In genomic region chr9:75593481-75593880, GRCm38 (mm10) we compare ENCODE assay signal across 13 mouse cellular contexts. TPM values are rescaled to one million over a fixed set of nuclear protein-coding genes. Genes with fewer than 3 reads are reported as not detected.
DNase-seq lines count a peak whose midpoint lies in the region; ATAC-seq and TF ChIP-seq lines count a peak whose summit lies in the region.
"Had no signal": no experiment of that assay in that cellular context is flagged by ENCODE, and none has a peak within 500 bp of the region (broad histone marks: within the 10 kb centered on the region; RNA-seq: fewer than 3 reads in every experiment).

No protein-coding gene starts in this region.

- 52% methylated on average over 5 of the region's 5 CpGs for WGBS in kidney, postnatal 0 days
- WGBS in hindbrain, embryonic 14.5 days = 72% methylated on average over 5 of the region's 5 CpGs
- WGBS in liver, embryonic 12.5 days (ENCODE audit: insufficient replicate concordance) = 66% methylated on average over 5 of the region's 5 CpGs

- H3K4me3 ChIP-seq in kidney, postnatal 0 days (replicated peaks; ENCODE audit: low read depth, low read length) = no peak overlapping the region
- H3K4me3 ChIP-seq in hindbrain, embryonic 14.5 days (replicated peaks; ENCODE audit: low read length) = no peak overlapping the region
- no peak overlapping the region for H3K4me3 ChIP-seq in liver, embryonic 12.5 days
- no peak overlapping the region for H3K4me3 ChIP-seq in gastrocnemius, adult 2 months
- H3K4me3 ChIP-seq: embryonic facial prominence, embryonic 13.5 days; lung, embryonic 15.5 days had no signal

- H3K9me3 ChIP-seq in kidney, postnatal 0 days (replicated peaks; ENCODE audit: low read length) = no peaks in the 10 kb centered on the region
- H3K9me3 ChIP-seq in hindbrain, embryonic 14.5 days (ENCODE audit: control insufficient read depth, low read length) = no peaks in the 10 kb centered on the region
- H3K9me3 ChIP-seq in liver, embryonic 12.5 days (replicated peaks) = no peaks in the 10 kb centered on the region
- H3K9me3 ChIP-seq: embryonic facial prominence, embryonic 13.5 days; lung, embryonic 15.5 days had no signal

- intact Hi-C loops in gastrocnemius, adult 2 months (cut with DNase I) = no loop called here

- H3K27ac ChIP-seq in kidney, postnatal 0 days = no peak overlapping the region
- 0 out of 2 replicates have a peak overlapping the region, but pooled peaks have one; percentile 9 for H3K27ac ChIP-seq in hindbrain, embryonic 14.5 days
- no peak overlapping the region for H3K27ac ChIP-seq in liver, embryonic 12.5 days
- H3K27ac ChIP-seq in gastrocnemius, adult 2 months = no peak overlapping the region
- H3K27ac ChIP-seq: embryonic facial prominence, embryonic 13.5 days; lung, embryonic 15.5 days had no signal

- no peak for TF ChIP-seq CTCF in kidney, postnatal 0 days (IDR thresholded peaks at IDR 0.05; ENCODE audit: low read depth)
- TF ChIP-seq CTCF in gastrocnemius, adult 2 months (IDR thresholded peaks at IDR 0.05) = no peak

- ATAC-seq in kidney, postnatal 0 days (replicated peaks; ENCODE audit: low FRiP score, low read depth) = peak; percentile 36; the same call in 1 of the 2 replicates
- ATAC-seq in hindbrain, embryonic 14.5 days (ENCODE audit: low FRiP score) = peak; percentile 44; the same call in 1 of the 2 replicates
- no peak for ATAC-seq in liver, embryonic 12.5 days

- no peak for DNase-seq in kidney, postnatal 0 days (ENCODE audit: low spot score)
- DNase-seq in kidney, adult 9 months = no peak
- DNase-seq in right cerebral cortex, postnatal 10 days (ENCODE audit: low spot score in 2 of 2) = peak; percentile 33 to 61
- no peak for DNase-seq in right cerebral cortex, postnatal 36 days (ENCODE audit: low spot score in 2 of 2)
- DNase-seq in hindbrain, embryonic 14.5 days (ENCODE audit: low spot score) = no peak
- no peak for DNase-seq in gastrocnemius, adult 2 months
- DNase-seq: cerebellum, adult 9-10 months; kidney, postnatal 4 days had no signal

- no peaks in the 10 kb centered on the region for H3K4me1 ChIP-seq in kidney, postnatal 0 days (replicated peaks; ENCODE audit: insufficient read depth, low read length)
- H3K4me1 ChIP-seq in hindbrain, embryonic 14.5 days (replicated peaks; ENCODE audit: control insufficient read depth, insufficient read depth, low read length) = no peaks in the 10 kb centered on the region
- H3K4me1 ChIP-seq in liver, embryonic 12.5 days = no peaks in the 10 kb centered on the region
- H3K4me1 ChIP-seq: embryonic facial prominence, embryonic 13.5 days; lung, embryonic 15.5 days had no signal

- no peak overlapping the region for H3K9ac ChIP-seq in kidney, postnatal 0 days (ENCODE audit: low read depth, low read length)
- H3K9ac ChIP-seq in hindbrain, embryonic 14.5 days = no peak overlapping the region
- H3K9ac ChIP-seq in liver, embryonic 12.5 days = no peak overlapping the region
- H3K9ac ChIP-seq: embryonic facial prominence, embryonic 13.5 days; lung, embryonic 15.5 days had no signal

- H3K4me2 ChIP-seq in kidney, postnatal 0 days (ENCODE audit: low read length) = no peak overlapping the region
- no peak overlapping the region for H3K4me2 ChIP-seq in hindbrain, embryonic 14.5 days (replicated peaks)
- no peak overlapping the region for H3K4me2 ChIP-seq in liver, embryonic 12.5 days
- H3K4me2 ChIP-seq: embryonic facial prominence, embryonic 13.5 days; lung, embryonic 15.5 days had no signal

- H3K27me3 ChIP-seq in kidney, postnatal 0 days (ENCODE audit: insufficient read depth, low read length) = no peaks in the 10 kb centered on the region
- no peaks in the 10 kb centered on the region for H3K27me3 ChIP-seq in hindbrain, embryonic 14.5 days (ENCODE audit: control insufficient read depth, insufficient read depth, low read length)
- no peaks in the 10 kb centered on the region for H3K27me3 ChIP-seq in liver, embryonic 12.5 days (replicated peaks)
- H3K27me3 ChIP-seq: embryonic facial prominence, embryonic 13.5 days; lung, embryonic 15.5 days had no signal

- H3K36me3 ChIP-seq in kidney, postnatal 0 days (ENCODE audit: insufficient read depth, low read length) = 0 out of 2 replicates have a peak, but pooled peaks cover 2% of the 10 kb centered on the region
- H3K36me3 ChIP-seq in hindbrain, embryonic 14.5 days (replicated peaks; ENCODE audit: control insufficient read depth, insufficient read depth) = peaks cover 77% of the 10 kb centered on the region
- H3K36me3 ChIP-seq in liver, embryonic 12.5 days = no peaks in the 10 kb centered on the region
- H3K36me3 ChIP-seq: lung, embryonic 15.5 days had no signal

RNA-seq across cellular contexts. Expression of gene Tmod2, which starts 17.6 kb away (rescaled TPM):
- 12.4 and 15.6 TPM in 2 replicates for polyA plus RNA-seq in kidney, postnatal 0 days (2015; fragmentation: Nextera tagmentation; extraction: Ambion mirVana)
- polyA plus RNA-seq in hindbrain, embryonic 14.5 days (2014; fragmentation: Nextera tagmentation; extraction: Ambion mirVana) = 248 and 272 TPM in 2 replicates
- 0.69 and 1.0 TPM in 2 replicates for polyA plus RNA-seq in liver, embryonic 12.5 days (2016; fragmentation: Nextera tagmentation; extraction: Ambion mirVana)
- 1 to 10 TPM; 5.4 to 5.6 TPM for total RNA-seq in gastrocnemius, adult 2 months (2021)
- total RNA-seq: hematopoietic stem cell, adult 5-6 weeks; megakaryocyte-erythroid progenitor cell, adult 5-6 weeks had no signal

RNA-seq across cellular contexts. Expression of gene Lysmd2, which starts 32.1 kb away (rescaled TPM):
- 31.4 and 34.7 TPM in 2 replicates for polyA plus RNA-seq in kidney, postnatal 0 days (2015; fragmentation: Nextera tagmentation; extraction: Ambion mirVana)
- 38.1 and 41.3 TPM in 2 replicates for polyA plus RNA-seq in hindbrain, embryonic 14.5 days (2014; fragmentation: Nextera tagmentation; extraction: Ambion mirVana)
- polyA plus RNA-seq in liver, embryonic 12.5 days (2016; fragmentation: Nextera tagmentation; extraction: Ambion mirVana) = 6.0 and 6.4 TPM in 2 replicates
- total RNA-seq in gastrocnemius, adult 2 months (2021) = 1 to 10 TPM; 4.0 to 4.7 TPM

RNA-seq across cellular contexts. Expression of gene Tmod3, which starts 34.0 kb away (rescaled TPM):
- 120 and 131 TPM in 2 replicates for polyA plus RNA-seq in kidney, postnatal 0 days (2015; fragmentation: Nextera tagmentation; extraction: Ambion mirVana)
- polyA plus RNA-seq in hindbrain, embryonic 14.5 days (2014; fragmentation: Nextera tagmentation; extraction: Ambion mirVana) = 66.2 and 75.2 TPM in 2 replicates
- polyA plus RNA-seq in liver, embryonic 12.5 days (2016; fragmentation: Nextera tagmentation; extraction: Ambion mirVana) = 37.6 and 39.0 TPM in 2 replicates
- total RNA-seq in gastrocnemius, adult 2 months (2021) = 10 to 100 TPM; 15.0 to 23.0 TPM

Comparison
In these comparisons a context has a peak if more than half of its experiments do, and no peak if none do; other contexts are left out.
1. DNase-seq: peak in right cerebral cortex, postnatal 10 days (2 of 2); none in kidney, postnatal 0 days (single experiment), kidney, adult 9 months (single experiment), right cerebral cortex, postnatal 36 days (0 of 2), hindbrain, embryonic 14.5 days (single experiment) and gastrocnemius, adult 2 months (single experiment).
2. RNA of gene Tmod2, which starts 17.6 kb away (polyA plus RNA-seq): 248 to 272 TPM in hindbrain, embryonic 14.5 days; 12.4 to 15.6 TPM in kidney, postnatal 0 days and 0.69 to 1.0 TPM in liver, embryonic 12.5 days; every median in the first group is over 10 times any median in the second.